Mouse (Mus musculus) spleen, adult 2 months (tissue): ENCODE data around the gene Hrasls5. TPM values are rescaled to one million over a fixed set of nuclear protein-coding genes. Genes with fewer than 3 reads are reported as not detected.

Experiments used
- DNase-seq, 2 experiments: peaks; one replicate each; pipeline versions ENCODE4 v3.0.0 to v3.0.0-alpha.2; 2012 to 2021; ENCODE audit warnings: low spot score in 2 of 2, low read depth in 1 of 2
- H3K27ac ChIP-seq: fragments of 200-500 bp; 2 replicates; pipeline ENCODE4 v1.5.1; 2012; ENCODE audit warnings: low read length, inconsistent platforms; ENCODE audit not compliant: insufficient read depth
- H3K27me3 ChIP-seq: fragments of 200-500 bp; 2 replicates; pipeline ENCODE4 v1.6.1; 2012; ENCODE audit warnings: mild to moderate bottlenecking, moderate library complexity, low read length, inconsistent platforms; ENCODE audit not compliant: control insufficient read depth, insufficient read depth
- H3K36me3 ChIP-seq: fragments of 200-500 bp; 2 replicates; pipeline ENCODE4 v1.6.1; 2012; ENCODE audit warnings: mild to moderate bottlenecking, low read length, inconsistent platforms; ENCODE audit not compliant: control insufficient read depth, insufficient read depth
- H3K4me1 ChIP-seq: fragments of 200-500 bp; 2 replicates; pipeline ENCODE4 v1.6.1; 2011; ENCODE audit warnings: inconsistent platforms; ENCODE audit not compliant: control insufficient read depth, insufficient read depth, insufficient read length
- H3K4me3 ChIP-seq: fragments of 200-500 bp; 2 replicates; pipeline ENCODE4 v1.5.1; 2011; ENCODE audit warnings: mild to moderate bottlenecking, inconsistent platforms; ENCODE audit not compliant: insufficient read depth, insufficient read length; ENCODE audit errors: extremely low read depth
- CTCF ChIP-seq: fragments of 200-500 bp; IDR thresholded peaks from 2 replicates; pipeline ENCODE4 v1.5.1; 2011; ENCODE audit warnings: mild to moderate bottlenecking, inconsistent platforms; ENCODE audit not compliant: insufficient read depth, insufficient read length, insufficient replicate concordance; ENCODE audit errors: extremely low read depth
- POLR2A ChIP-seq: fragments of 200-500 bp; IDR thresholded peaks from 2 replicates; pipeline ENCODE4 v1.6.1; 2011; ENCODE audit warnings: low read depth, low read length, inconsistent platforms
- WGBS: fragments of 180-500 bp; shearing (Covaris S2); methylation state at CpG from one replicate; pipeline ENCODE4 v1.1.7; 2018; 5-methylcytosine and 5-hydroxymethylcytosine counted together
- polyA plus RNA-seq: library from polyadenylated mRNA; depleted of rRNA; stranded (reverse); fragments of >200 nt; gene quantifications from 2 replicates; pipeline ENCODE4 v1.2.3, GENCODE M21; 2012; rRNA removed

Gene Hrasls5
- polyA plus RNA-seq, 1 experiment: not detected

GRCm38 (mm10) chr19:7617696-7618095 is 5.4 kb downstream of the Hrasls5 start:
- Histone ChIP-seq H3K27ac (no peak overlapping the region), H3K4me1 (no peaks in the 10 kb centered on the region), H3K36me3 (no peaks in the 10 kb centered on the region), H3K4me3 (no peak overlapping the region), H3K27me3 (peaks cover under 1% of the 10 kb centered on the region; the same call in 1 of the 2 replicates)
- 48% methylated on average over 7 of the region's 7 CpGs for WGBS
- peak in 1 of 2 experiments; percentile 17 for DNase-seq
- TF ChIP-seq POLR2A: no peak
- TF ChIP-seq CTCF: peak; percentile 50; the same call in 1 of the 2 replicates

- DNase-seq: no peak
- Histone ChIP-seq H3K27ac (no peak overlapping the region), H3K36me3 (no peaks in the 10 kb centered on the region), H3K4me3 (no peak overlapping the region), H3K27me3 (no peaks in the 10 kb centered on the region), H3K4me1 (no peaks in the 10 kb centered on the region)
- TF ChIP-seq CTCF: no peak
Observed at GRCm38 (mm10) chr19:7633021-7633420, 20.7 kb downstream of the Hrasls5 start.

- H3K4me1 ChIP-seq: no peaks in the 10 kb centered on the region
- no peak overlapping the region for H3K4me3 ChIP-seq
- TF ChIP-seq CTCF: no peak
- TF ChIP-seq POLR2A: no peak
- no peak overlapping the region for H3K27ac ChIP-seq
- no peak for DNase-seq
- 73% methylated on average over 1 of the region's 1 CpGs for WGBS
- H3K27me3 ChIP-seq: no peaks in the 10 kb centered on the region
- no peaks in the 10 kb centered on the region for H3K36me3 ChIP-seq
Observed at GRCm38 (mm10) chr19:7633786-7634185, 21.4 kb downstream of the Hrasls5 start.

- Histone ChIP-seq H3K36me3 (no peaks in the 10 kb centered on the region), H3K4me3 (no peak overlapping the region), H3K27ac (no peak overlapping the region), H3K27me3 (no peaks in the 10 kb centered on the region), H3K4me1 (no peaks in the 10 kb centered on the region)
- DNase-seq: no peak
- no peak for TF ChIP-seq POLR2A
- no peak for TF ChIP-seq CTCF
- WGBS: 83% methylated on average over 8 of the region's 8 CpGs
Observed at GRCm38 (mm10) chr19:7648913-7649666, 36.7 kb downstream of the Hrasls5 start.

- Histone ChIP-seq H3K4me1 (no peaks in the 10 kb centered on the region), H3K36me3 (no peaks in the 10 kb centered on the region), H3K4me3 (no peak overlapping the region), H3K27ac (no peak overlapping the region), H3K27me3 (no peaks in the 10 kb centered on the region)
- DNase-seq: no peak
- no peak for TF ChIP-seq POLR2A
- TF ChIP-seq CTCF: no peak
- WGBS: 40% methylated on average over 1 of the region's 1 CpGs
Observed at GRCm38 (mm10) chr19:7672033-7672432, 59.7 kb downstream of the Hrasls5 start.

DNA sequence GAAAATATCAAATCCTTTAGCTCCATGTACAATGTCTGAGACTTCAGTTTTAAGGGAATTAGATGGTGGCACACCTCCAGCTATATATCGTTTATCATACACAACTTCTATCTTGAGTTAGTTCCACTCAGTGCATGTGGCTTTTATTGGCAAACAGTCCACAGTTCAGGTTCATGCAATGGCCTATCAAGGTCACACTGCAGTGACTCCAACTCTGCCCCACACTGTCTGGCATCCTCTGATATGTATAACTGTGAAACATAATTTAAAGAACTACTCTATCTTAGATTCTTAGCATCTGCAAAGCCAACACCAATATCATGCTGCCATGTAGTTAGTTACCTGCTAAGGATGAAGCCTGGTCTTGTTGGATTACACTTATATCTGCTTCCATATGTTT is 75.6 kb downstream of the Hrasls5 start:
- Histone ChIP-seq H3K27ac (no peak overlapping the region), H3K36me3 (no peaks in the 10 kb centered on the region), H3K4me3 (no peak overlapping the region), H3K27me3 (no peaks in the 10 kb centered on the region), H3K4me1 (no peaks in the 10 kb centered on the region)
- no peak for TF ChIP-seq CTCF
- no peak for TF ChIP-seq POLR2A
- DNase-seq: no peak
- WGBS: 83% methylated on average over 1 of the region's 1 CpGs

Other genes starting within 250 kb of the Hrasls5 start
- gene Spindoc, start 229.5 kb upstream of the Hrasls5 start, polyA plus RNA-seq: 10.3 and 12.2 TPM in 2 replicates
- 10.1 and 12.3 TPM in 2 replicates for gene 2700081O15Rik, start 194.9 kb upstream of the Hrasls5 start, polyA plus RNA-seq
- 39.6 and 53.4 TPM in 2 replicates for gene Rtn3, start 129.3 kb upstream of the Hrasls5 start, polyA plus RNA-seq
- 6.1 and 6.7 TPM in 2 replicates for gene Atl3, start 118.5 kb upstream of the Hrasls5 start, polyA plus RNA-seq
- 15.2 and 17.2 TPM in 2 replicates for gene Pla2g16, start 55.1 kb upstream of the Hrasls5 start, polyA plus RNA-seq
- gene Lgals12, start 5.3 kb upstream of the Hrasls5 start, polyA plus RNA-seq: 0.14 and 0.35 TPM in 2 replicates
- gene Slc22a19, start 98.8 kb downstream of the Hrasls5 start, polyA plus RNA-seq: not detected in 2 replicates
- gene Slc22a26, start 190.1 kb downstream of the Hrasls5 start, polyA plus RNA-seq: not detected in 2 replicates